Mouse (Mus musculus) bone marrow, adult 2 months (tissue): ENCODE measurements at regions not wholly inside any gene's neighbourhood (a gene's known extent, or its start where the extent isn't known, plus 50 kb on each side); places are given as distances from the start of the nearest gene placed in this dataset.
A peak's percentile ranks its signal among the peaks of the same experiment; 100 is the strongest.

Experiments used
- H3K27ac ChIP-seq: fragments of 200-500 bp; 2 replicates; pipeline ENCODE4 v1.5.1; 2012; ENCODE audit warnings: low read depth, mild to moderate bottlenecking, control low read depth, inconsistent platforms, low read length; ENCODE audit not compliant: control insufficient read depth, poor library complexity, insufficient read depth
- H3K4me1 ChIP-seq: fragments of 200-500 bp; 2 replicates; pipeline ENCODE4 v1.6.1; 2011; ENCODE audit warnings: low read length; ENCODE audit not compliant: control insufficient read depth, insufficient read depth
- H3K4me3 ChIP-seq: fragments of 200-500 bp; replicated peaks from 2 replicates; pipeline ENCODE3; 2011; ENCODE audit warnings: mild to moderate bottlenecking, low read depth, low read length, control low read depth; ENCODE audit not compliant: control insufficient read depth
- CTCF ChIP-seq: fragments of 200-500 bp; IDR thresholded peaks from 2 replicates; pipeline ENCODE4 v1.5.1; 2011; ENCODE audit warnings: low read length, control low read depth; ENCODE audit not compliant: control insufficient read depth, insufficient read depth
- POLR2A ChIP-seq: fragments of 200-500 bp; IDR thresholded peaks from 2 replicates; pipeline ENCODE4 v1.6.1; 2011; ENCODE audit warnings: low read depth, mild to moderate bottlenecking, control low read depth, low read length, borderline replicate concordance; ENCODE audit not compliant: control insufficient read depth
- WGBS: fragments of 180-500 bp; shearing (Covaris S2); methylation state at CpG from one replicate; pipeline ENCODE4 v1.1.7; 2018; 5-methylcytosine and 5-hydroxymethylcytosine counted together

GRCm38 (mm10) chr16:49529060-49529459 is 170.0 kb upstream of the Ift57 start:
- 0 out of 2 replicates have a peak, but pooled peaks have one; percentile 7 for TF ChIP-seq CTCF
- TF ChIP-seq POLR2A: no peak
- WGBS: 49% methylated on average over 2 of the region's 2 CpGs
- H3K4me3 ChIP-seq: no peak overlapping the region
- no peak overlapping the region for H3K27ac ChIP-seq
- no peaks in the 10 kb centered on the region for H3K4me1 ChIP-seq

DNA sequence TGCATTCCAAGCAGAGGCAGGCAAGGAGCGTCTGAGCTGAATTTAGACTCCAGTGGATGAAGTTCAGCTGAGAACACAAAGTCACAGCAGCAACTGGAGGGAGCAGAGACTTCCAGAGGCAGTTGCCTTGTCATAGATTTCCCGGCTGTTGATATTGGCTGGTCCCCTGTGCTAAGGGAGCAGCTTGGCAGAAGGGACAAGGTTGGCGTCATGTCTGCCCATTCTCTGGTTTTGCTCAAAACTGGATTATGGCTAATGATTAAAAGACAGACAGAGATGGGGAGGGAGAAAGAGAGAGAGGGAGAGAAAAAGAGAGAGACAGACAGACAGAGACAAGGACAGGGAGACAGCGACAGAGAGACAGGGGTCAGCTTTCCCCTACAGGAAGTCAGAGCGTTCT is 169.0 kb upstream of the Ift57 start:
- 86% methylated on average over 5 of the region's 5 CpGs for WGBS
- H3K4me3 ChIP-seq: no peak overlapping the region
- H3K4me1 ChIP-seq: no peaks in the 10 kb centered on the region
- no peak for TF ChIP-seq POLR2A
- no peak for TF ChIP-seq CTCF
- no peak overlapping the region for H3K27ac ChIP-seq

- WGBS: 80% methylated on average over 7 of the region's 7 CpGs
- no peak for TF ChIP-seq POLR2A
- no peak for TF ChIP-seq CTCF
- no peak overlapping the region for H3K4me3 ChIP-seq
- no peak overlapping the region for H3K27ac ChIP-seq
- no peaks in the 10 kb centered on the region for H3K4me1 ChIP-seq
Measured at GRCm38 (mm10) chr16:49532071-49532686, 166.9 kb upstream of the Ift57 start.

GRCm38 (mm10) chr16:49533498-49533998 is 165.5 kb upstream of the Ift57 start:
- TF ChIP-seq POLR2A: no peak
- TF ChIP-seq CTCF: no peak
- no peaks in the 10 kb centered on the region for H3K4me1 ChIP-seq
- no peak overlapping the region for H3K4me3 ChIP-seq
- WGBS: 55% methylated on average over 4 of the region's 4 CpGs
- H3K27ac ChIP-seq: no peak overlapping the region

GRCm38 (mm10) chr16:49550231-49550630 is 148.8 kb upstream of the Ift57 start:
- no peaks in the 10 kb centered on the region for H3K4me1 ChIP-seq
- TF ChIP-seq POLR2A (no peak), CTCF (no peak)
- 74% methylated on average over 3 of the region's 3 CpGs for WGBS

DNA sequence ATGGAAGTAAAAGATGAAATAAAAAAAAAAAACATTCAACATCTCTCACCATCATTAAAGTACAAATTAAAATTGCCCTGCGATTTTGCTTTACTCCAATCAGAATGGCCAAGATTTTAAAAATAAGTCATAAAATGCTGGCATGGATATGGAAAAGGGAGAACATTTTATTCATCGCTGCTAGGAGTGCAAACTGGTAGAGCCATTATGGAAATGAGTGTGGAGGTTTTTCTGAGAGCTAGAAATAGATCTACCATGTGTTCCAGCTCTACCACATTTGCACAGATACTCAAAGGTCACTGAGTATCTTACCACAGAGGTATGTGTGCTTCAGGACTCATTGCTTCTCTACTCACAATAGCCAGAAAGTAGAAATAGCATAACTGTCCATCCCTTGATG is 129.0 kb upstream of the Ift57 start:
- TF ChIP-seq POLR2A: no peak
- TF ChIP-seq CTCF: no peak
- H3K27ac ChIP-seq: no peak overlapping the region
- 79% methylated on average over 2 of the region's 2 CpGs for WGBS
- no peaks in the 10 kb centered on the region for H3K4me1 ChIP-seq
- no peak overlapping the region for H3K4me3 ChIP-seq

More at GRCm38 (mm10) chr16:49550231-49550630, 148.8 kb upstream of the Ift57 start:
- H3K27ac ChIP-seq: no peak overlapping the region
- no peak overlapping the region for H3K4me3 ChIP-seq

GRCm38 (mm10) chr16:49572485-49573170 is 126.4 kb upstream of the Ift57 start:
- H3K4me1 ChIP-seq: no peaks in the 10 kb centered on the region
- 86% methylated on average over 12 of the region's 12 CpGs for WGBS
- no peak overlapping the region for H3K27ac ChIP-seq
- no peak overlapping the region for H3K4me3 ChIP-seq
- TF ChIP-seq CTCF (no peak), POLR2A (no peak)

- H3K27ac ChIP-seq: no peak overlapping the region
- no peak overlapping the region for H3K4me3 ChIP-seq
- whole genome bisulfite sequencing: 82% methylated on average over 3 of the region's 3 CpGs
- TF ChIP-seq POLR2A: no peak
- no peak for TF ChIP-seq CTCF
- H3K4me1 ChIP-seq: no peaks in the 10 kb centered on the region
Measured at GRCm38 (mm10) chr16:49573171-49573517, 125.9 kb upstream of the Ift57 start.
